Mouse (Mus musculus) erythroblast, adult 5-6 weeks (primary cell): ENCODE measurements around the gene AW551984. TPM values are rescaled to one million over a fixed set of nuclear protein-coding genes. Genes with fewer than 3 reads are reported as not detected.

Source experiments
- total RNA-seq, 2 experiments: library from RNA; stranded (forward) in 1 of 2; stranded (reverse) in 1 of 2; fragments of 150-400 nt in 1 of 2; fragments of 200-764, 138-1000 nt in 1 of 2; gene quantifications; 2 replicates each; pipeline versions ENCODE4 v1.2.3 to v1.2.4; 2015 to 2017; ENCODE audit warnings: low replicate concordance in 2 of 2

The AW551984 gene
- total RNA-seq, 2 experiments from 2014 or later, result not detected

Other genes with a start within 250 kb of the AW551984 start
- gene Olfr951, start 217.0 kb downstream of the AW551984 start, total RNA-seq (2015; ENCODE audit: low replicate concordance), result not detected in 2 replicates
- not detected in 2 replicates for gene Olfr951, start 217.0 kb downstream of the AW551984 start, total RNA-seq (2017; ENCODE audit: low replicate concordance)
- gene Olfr952, start 177.3 kb downstream of the AW551984 start, total RNA-seq (2015; ENCODE audit: low replicate concordance), result not detected in 2 replicates
- gene Olfr952, start 177.3 kb downstream of the AW551984 start, total RNA-seq (2017; ENCODE audit: low replicate concordance), result not detected in 2 replicates
- not detected in 2 replicates for gene Olfr954, start 147.7 kb downstream of the AW551984 start, total RNA-seq (2015; ENCODE audit: low replicate concordance)
- gene Olfr954, start 147.7 kb downstream of the AW551984 start, total RNA-seq (2017; ENCODE audit: low replicate concordance), result 0.70 TPM in 1 of 2 replicates, not detected in the other
- gene Olfr955, start 132.5 kb downstream of the AW551984 start, total RNA-seq (2015; ENCODE audit: low replicate concordance), result not detected in 2 replicates
- not detected in 2 replicates for gene Olfr955, start 132.5 kb downstream of the AW551984 start, total RNA-seq (2017; ENCODE audit: low replicate concordance)
- gene Olfr44, start 110.4 kb downstream of the AW551984 start, total RNA-seq (2015; ENCODE audit: low replicate concordance), result not detected in 2 replicates
- gene Olfr44, start 110.4 kb downstream of the AW551984 start, total RNA-seq (2017; ENCODE audit: low replicate concordance), result not detected in 2 replicates
- gene Olfr957, start 88.6 kb downstream of the AW551984 start, total RNA-seq (2015; ENCODE audit: low replicate concordance), result not detected in 2 replicates
- gene Olfr957, start 88.6 kb downstream of the AW551984 start, total RNA-seq (2017; ENCODE audit: low replicate concordance), result not detected in 2 replicates
- not detected in 2 replicates for gene Olfr958, start 50.3 kb downstream of the AW551984 start, total RNA-seq (2015; ENCODE audit: low replicate concordance)
- not detected in 2 replicates for gene Olfr958, start 50.3 kb downstream of the AW551984 start, total RNA-seq (2017; ENCODE audit: low replicate concordance)
- gene Olfr959, start 28.8 kb downstream of the AW551984 start, total RNA-seq (2015; ENCODE audit: low replicate concordance), result not detected in 2 replicates
- gene Olfr959, start 28.8 kb downstream of the AW551984 start, total RNA-seq (2017; ENCODE audit: low replicate concordance), result not detected in 2 replicates
- not detected in 2 replicates for gene Olfr148, start 6.3 kb upstream of the AW551984 start, total RNA-seq (2015; ENCODE audit: low replicate concordance)
- gene Olfr148, start 6.3 kb upstream of the AW551984 start, total RNA-seq (2017; ENCODE audit: low replicate concordance), result not detected in 2 replicates
- not detected in 2 replicates for gene Olfr960, start 17.0 kb upstream of the AW551984 start, total RNA-seq (2015; ENCODE audit: low replicate concordance)
- not detected in 2 replicates for gene Olfr960, start 17.0 kb upstream of the AW551984 start, total RNA-seq (2017; ENCODE audit: low replicate concordance)
- gene Olfr961, start 40.7 kb upstream of the AW551984 start, total RNA-seq (2015; ENCODE audit: low replicate concordance), result not detected in 2 replicates
- not detected in 2 replicates for gene Olfr961, start 40.7 kb upstream of the AW551984 start, total RNA-seq (2017; ENCODE audit: low replicate concordance)
- not detected in 2 replicates for gene Olfr963, start 62.8 kb upstream of the AW551984 start, total RNA-seq (2015; ENCODE audit: low replicate concordance)
- not detected in 2 replicates for gene Olfr963, start 62.8 kb upstream of the AW551984 start, total RNA-seq (2017; ENCODE audit: low replicate concordance)
- gene Olfr149, start 102.7 kb upstream of the AW551984 start, total RNA-seq (2015; ENCODE audit: low replicate concordance), result not detected in 2 replicates
- not detected in 2 replicates for gene Olfr149, start 102.7 kb upstream of the AW551984 start, total RNA-seq (2017; ENCODE audit: low replicate concordance)
- gene Olfr965, start 107.0 kb upstream of the AW551984 start, total RNA-seq (2015; ENCODE audit: low replicate concordance), result not detected in 2 replicates
- 1.2 TPM in 1 of 2 replicates, not detected in the other for gene Olfr965, start 107.0 kb upstream of the AW551984 start, total RNA-seq (2017; ENCODE audit: low replicate concordance)
- not detected in 2 replicates for gene Olfr150, start 126.6 kb upstream of the AW551984 start, total RNA-seq (2015; ENCODE audit: low replicate concordance)
- gene Olfr150, start 126.6 kb upstream of the AW551984 start, total RNA-seq (2017; ENCODE audit: low replicate concordance), result not detected in 2 replicates
- not detected in 2 replicates for gene Olfr967, start 141.8 kb upstream of the AW551984 start, total RNA-seq (2015; ENCODE audit: low replicate concordance)
- not detected in 2 replicates for gene Olfr967, start 141.8 kb upstream of the AW551984 start, total RNA-seq (2017; ENCODE audit: low replicate concordance)
- not detected in 2 replicates for gene Olfr968, start 178.8 kb upstream of the AW551984 start, total RNA-seq (2015; ENCODE audit: low replicate concordance)
- gene Olfr968, start 178.8 kb upstream of the AW551984 start, total RNA-seq (2017; ENCODE audit: low replicate concordance), result not detected in 2 replicates
- gene Olfr969, start 186.5 kb upstream of the AW551984 start, total RNA-seq (2015; ENCODE audit: low replicate concordance), result not detected in 2 replicates
- gene Olfr969, start 186.5 kb upstream of the AW551984 start, total RNA-seq (2017; ENCODE audit: low replicate concordance), result not detected in 2 replicates
- gene Olfr970, start 204.5 kb upstream of the AW551984 start, total RNA-seq (2015; ENCODE audit: low replicate concordance), result not detected in 2 replicates
- gene Olfr970, start 204.5 kb upstream of the AW551984 start, total RNA-seq (2017; ENCODE audit: low replicate concordance), result not detected in 2 replicates
- gene Olfr971, start 232.5 kb upstream of the AW551984 start, total RNA-seq (2015; ENCODE audit: low replicate concordance), result not detected in 2 replicates
- gene Olfr971, start 232.5 kb upstream of the AW551984 start, total RNA-seq (2017; ENCODE audit: low replicate concordance), result 1.1 TPM in 1 of 2 replicates, not detected in the other